Mouse (Mus musculus) gonadal fat pad, adult 2 months (tissue): ENCODE data around the gene Hoxa1. TPM values are rescaled to one million over a fixed set of nuclear protein-coding genes. Genes with fewer than 3 reads are reported as not detected.

ENCODE experiments used
- DNase-seq: peaks from one replicate; pipeline ENCODE4 v3.0.0-alpha.2; 2012; ENCODE audit warnings: low read depth
- polyA plus RNA-seq: library from polyadenylated mRNA; depleted of rRNA; stranded (reverse); fragments of >200 nt; gene quantifications from 2 replicates; pipeline ENCODE4 v1.2.3, GENCODE M21; 2012

The Hoxa1 gene
- polyA plus RNA-seq, 1 experiment: 1.7 TPM

- DNase-seq: no peak
Measured at GRCm38 (mm10) chr6:52189909-52190308, 31.8 kb upstream of the Hoxa1 start.

GRCm38 (mm10) chr6:52189172-52189591, 31.1 kb upstream of the Hoxa1 start:
- DNase-seq: no peak

- DNase-seq: no peak
Measured at GRCm38 (mm10) chr6:52186500-52186899, 28.4 kb upstream of the Hoxa1 start.

GRCm38 (mm10) chr6:52185834-52186233, 27.7 kb upstream of the Hoxa1 start:
- no peak for DNase-seq

GRCm38 (mm10) chr6:52185222-52185621, 27.1 kb upstream of the Hoxa1 start:
- DNase-seq: no peak

- no peak for DNase-seq
Measured at GRCm38 (mm10) chr6:52184668-52185067, 26.6 kb upstream of the Hoxa1 start.

GRCm38 (mm10) chr6:52183311-52184080, 25.4 kb upstream of the Hoxa1 start:
- no peak for DNase-seq

- DNase-seq: no peak
Measured at GRCm38 (mm10) chr6:52182793-52183192, 24.7 kb upstream of the Hoxa1 start.

- no peak for DNase-seq
Measured at GRCm38 (mm10) chr6:52182030-52182429, 23.9 kb upstream of the Hoxa1 start.

- DNase-seq: no peak
Measured at GRCm38 (mm10) chr6:52180726-52181125, 22.6 kb upstream of the Hoxa1 start.

- no peak for DNase-seq
Measured at GRCm38 (mm10) chr6:52180213-52180710, 22.1 kb upstream of the Hoxa1 start.

GRCm38 (mm10) chr6:52179690-52180089, 21.6 kb upstream of the Hoxa1 start:
- no peak for DNase-seq

GRCm38 (mm10) chr6:52178918-52179665, 21.0 kb upstream of the Hoxa1 start:
- DNase-seq: no peak

GRCm38 (mm10) chr6:52177806-52178205, 19.7 kb upstream of the Hoxa1 start:
- DNase-seq: no peak

GRCm38 (mm10) chr6:52177061-52177735, 19.1 kb upstream of the Hoxa1 start, which contains the start of gene 5730596B20Rik:
Gene 5730596B20Rik, plus strand, starts transcription at chr6:52177498.
- no peak for DNase-seq

- no peak for DNase-seq
Measured at GRCm38 (mm10) chr6:52176391-52176790, 18.3 kb upstream of the Hoxa1 start.

- DNase-seq: no peak
Measured at GRCm38 (mm10) chr6:52175864-52176263, 17.7 kb upstream of the Hoxa1 start.

- DNase-seq: no peak
Measured at GRCm38 (mm10) chr6:52174968-52175751, 17.0 kb upstream of the Hoxa1 start.

- no peak for DNase-seq
Measured at GRCm38 (mm10) chr6:52173648-52174047, 15.5 kb upstream of the Hoxa1 start.

GRCm38 (mm10) chr6:52172501-52172900, 14.4 kb upstream of the Hoxa1 start:
- no peak for DNase-seq

- DNase-seq: no peak
Measured at GRCm38 (mm10) chr6:52171938-52172337, 13.8 kb upstream of the Hoxa1 start.
